Mouse (Mus musculus): Measurements from ENCODE around the gene Hpca. TPM values are rescaled to one million over a fixed set of nuclear protein-coding genes. Genes with fewer than 3 reads are reported as not detected.

Hpca gene
- polyA plus RNA-seq, 1 experiment from 2014 or later: 133 TPM

- 86% methylated on average over 14 of the region's 14 CpGs for WGBS
- Histone ChIP-seq H3K4me1 (replicated peaks) (peaks cover 5% of the 10 kb centered on the region), H3K27me3 (peaks cover 21% of the 10 kb centered on the region), H3K4me3 (no peak overlapping the region), H3K9ac (no peak overlapping the region), H3K4me2 (no peak overlapping the region), H3K27ac (replicated peaks) (no peak overlapping the region), H3K9me3 (no peaks in the 10 kb centered on the region), H3K36me3 (no peaks in the 10 kb centered on the region)
- ATAC-seq (ENCODE audit: low FRiP score, low read depth): no peak
Measured at GRCm38 (mm10) chr4:129102133-129102829, 19.6 kb downstream of the Hpca start.

GRCm38 (mm10) chr4:129097006-129097405, 24.8 kb downstream of the Hpca start:
- no peak overlapping the region for H3K4me2 ChIP-seq
- no peak overlapping the region for H3K9ac ChIP-seq
- no peaks in the 10 kb centered on the region for H3K9me3 ChIP-seq
- ATAC-seq (ENCODE audit: low FRiP score, low read depth): no peak
- H3K4me3 ChIP-seq: no peak overlapping the region
- no peaks in the 10 kb centered on the region for H3K27me3 ChIP-seq
- H3K27ac ChIP-seq (replicated peaks): no peak overlapping the region
- H3K4me1 ChIP-seq (replicated peaks): no peaks in the 10 kb centered on the region
- no peaks in the 10 kb centered on the region for H3K36me3 ChIP-seq
- 82% methylated on average over 7 of the region's 7 CpGs for WGBS

GRCm38 (mm10) chr4:129095276-129095675, 26.6 kb downstream of the Hpca start:
- Histone ChIP-seq H3K4me1 (replicated peaks) (no peaks in the 10 kb centered on the region), H3K27ac (replicated peaks) (no peak overlapping the region), H3K4me3 (no peak overlapping the region), H3K27me3 (no peaks in the 10 kb centered on the region), H3K9ac (no peak overlapping the region), H3K36me3 (no peaks in the 10 kb centered on the region), H3K9me3 (no peaks in the 10 kb centered on the region), H3K4me2 (peak overlapping the region; percentile 1; the same call in 1 of the 2 replicates)
- ATAC-seq (ENCODE audit: low FRiP score, low read depth): no peak
- 37% methylated on average over 15 of the region's 15 CpGs for WGBS

GRCm38 (mm10) chr4:129087850-129088249, 34.0 kb downstream of the Hpca start:
- H3K9me3 ChIP-seq: no peaks in the 10 kb centered on the region
- H3K9ac ChIP-seq: no peak overlapping the region
- no peak overlapping the region for H3K4me2 ChIP-seq
- peaks cover 18% of the 10 kb centered on the region for H3K36me3 ChIP-seq
- H3K27me3 ChIP-seq: no peaks in the 10 kb centered on the region
- no peak for ATAC-seq (ENCODE audit: low FRiP score, low read depth)
- H3K4me3 ChIP-seq: no peak overlapping the region
- H3K4me1 ChIP-seq (replicated peaks): no peaks in the 10 kb centered on the region
- no peak overlapping the region for H3K27ac ChIP-seq (replicated peaks)
- 54% methylated on average over 5 of the region's 5 CpGs for WGBS

GRCm38 (mm10) chr4:129086078-129086477, 35.8 kb downstream of the Hpca start:
- no peaks in the 10 kb centered on the region for H3K4me1 ChIP-seq (replicated peaks)
- ATAC-seq (ENCODE audit: low FRiP score, low read depth): no peak
- H3K27ac ChIP-seq (replicated peaks): no peak overlapping the region
- H3K36me3 ChIP-seq: peaks cover 26% of the 10 kb centered on the region
- H3K9me3 ChIP-seq: no peaks in the 10 kb centered on the region
- WGBS: 28% methylated on average over 8 of the region's 8 CpGs
- no peaks in the 10 kb centered on the region for H3K27me3 ChIP-seq
- no peak overlapping the region for H3K4me3 ChIP-seq
- H3K9ac ChIP-seq: no peak overlapping the region
- no peak overlapping the region for H3K4me2 ChIP-seq

- ATAC-seq (ENCODE audit: low FRiP score, low read depth): no peak
- H3K27ac ChIP-seq (replicated peaks): no peak overlapping the region
- no peak overlapping the region for H3K4me2 ChIP-seq
- H3K9me3 ChIP-seq: no peaks in the 10 kb centered on the region
- peaks cover 37% of the 10 kb centered on the region for H3K36me3 ChIP-seq
- no peak overlapping the region for H3K4me3 ChIP-seq
- H3K4me1 ChIP-seq (replicated peaks): no peaks in the 10 kb centered on the region
- no peaks in the 10 kb centered on the region for H3K27me3 ChIP-seq
- no peak overlapping the region for H3K9ac ChIP-seq
- 92% methylated on average over 9 of the region's 9 CpGs for WGBS
Measured at GRCm38 (mm10) chr4:129084896-129085295, 36.9 kb downstream of the Hpca start.

- 42% methylated on average over 10 of the region's 10 CpGs for WGBS
- H3K4me3 ChIP-seq: no peak overlapping the region
- no peaks in the 10 kb centered on the region for H3K9me3 ChIP-seq
- no peak overlapping the region for H3K27ac ChIP-seq (replicated peaks)
- H3K27me3 ChIP-seq: no peaks in the 10 kb centered on the region
- no peak overlapping the region for H3K4me2 ChIP-seq
- no peaks in the 10 kb centered on the region for H3K4me1 ChIP-seq (replicated peaks)
- ATAC-seq (ENCODE audit: low FRiP score, low read depth): peak; percentile 54; the same call in 1 of the 2 replicates
- H3K9ac ChIP-seq: no peak overlapping the region
- H3K36me3 ChIP-seq: peaks cover 58% of the 10 kb centered on the region
Measured at GRCm38 (mm10) chr4:129082379-129083115, 39.3 kb downstream of the Hpca start.

GRCm38 (mm10) chr4:129081939-129082338, 39.9 kb downstream of the Hpca start:
- Histone ChIP-seq H3K27me3 (no peaks in the 10 kb centered on the region), H3K4me2 (no peak overlapping the region), H3K36me3 (peaks cover 62% of the 10 kb centered on the region), H3K9ac (no peak overlapping the region), H3K4me1 (replicated peaks) (no peaks in the 10 kb centered on the region), H3K27ac (replicated peaks) (0 out of 2 replicates have a peak overlapping the region, but pooled peaks have one; percentile 1), H3K9me3 (no peaks in the 10 kb centered on the region), H3K4me3 (no peak overlapping the region)
- no peak for ATAC-seq (ENCODE audit: low FRiP score, low read depth)
- WGBS: 89% methylated on average over 3 of the region's 3 CpGs

GRCm38 (mm10) chr4:129081512-129081911, 40.3 kb downstream of the Hpca start:
- peaks cover 67% of the 10 kb centered on the region for H3K36me3 ChIP-seq
- H3K4me2 ChIP-seq: no peak overlapping the region
- H3K4me1 ChIP-seq (replicated peaks): no peaks in the 10 kb centered on the region
- 68% methylated on average over 6 of the region's 6 CpGs for WGBS
- H3K27me3 ChIP-seq: no peaks in the 10 kb centered on the region
- H3K27ac ChIP-seq (replicated peaks): no peak overlapping the region; the same call in 1 of the 2 replicates
- H3K9me3 ChIP-seq: no peaks in the 10 kb centered on the region
- H3K9ac ChIP-seq: no peak overlapping the region
- H3K4me3 ChIP-seq: no peak overlapping the region
- no peak for ATAC-seq (ENCODE audit: low FRiP score, low read depth)

- Histone ChIP-seq H3K27me3 (no peaks in the 10 kb centered on the region), H3K36me3 (peaks cover 70% of the 10 kb centered on the region), H3K27ac (replicated peaks) (no peak overlapping the region; the same call in 1 of the 2 replicates), H3K4me2 (no peak overlapping the region), H3K4me3 (no peak overlapping the region), H3K9me3 (no peaks in the 10 kb centered on the region), H3K4me1 (replicated peaks) (no peaks in the 10 kb centered on the region), H3K9ac (no peak overlapping the region)
- ATAC-seq (ENCODE audit: low FRiP score, low read depth): no peak
- WGBS: 83% methylated on average over 7 of the region's 7 CpGs
Measured at GRCm38 (mm10) chr4:129081041-129081440, 40.8 kb downstream of the Hpca start.

- Histone ChIP-seq H3K9ac (no peak overlapping the region), H3K27ac (replicated peaks) (no peak overlapping the region), H3K9me3 (no peaks in the 10 kb centered on the region), H3K36me3 (peaks cover 74% of the 10 kb centered on the region), H3K4me2 (no peak overlapping the region), H3K27me3 (no peaks in the 10 kb centered on the region), H3K4me1 (replicated peaks) (no peaks in the 10 kb centered on the region), H3K4me3 (no peak overlapping the region)
- 95% methylated on average over 9 of the region's 9 CpGs for WGBS
- ATAC-seq (ENCODE audit: low FRiP score, low read depth): no peak
Measured at GRCm38 (mm10) chr4:129079126-129079525, 42.7 kb downstream of the Hpca start.

GRCm38 (mm10) chr4:129068848-129069247, 53.0 kb downstream of the Hpca start:
- Histone ChIP-seq H3K4me1 (replicated peaks) (0 out of 2 replicates have a peak, but pooled peaks cover 5% of the 10 kb centered on the region), H3K9me3 (no peaks in the 10 kb centered on the region), H3K27me3 (no peaks in the 10 kb centered on the region), H3K4me3 (no peak overlapping the region), H3K36me3 (peaks cover 11% of the 10 kb centered on the region), H3K27ac (replicated peaks) (no peak overlapping the region), H3K4me2 (no peak overlapping the region), H3K9ac (no peak overlapping the region)
- no peak for ATAC-seq (ENCODE audit: low FRiP score, low read depth)
- WGBS: 97% methylated on average over 4 of the region's 4 CpGs

Data from hindbrain, embryonic 15.5 days (tissue).